Mouse (Mus musculus): ENCODE measurements around the gene Kcnc2. TPM values are rescaled to one million over a fixed set of nuclear protein-coding genes. Genes with fewer than 3 reads are reported as not detected.

Kcnc2 gene
- total and polyA plus RNA-seq, 2 experiments from 2014 or later, result 6.1 to 17.9 TPM

DNA sequence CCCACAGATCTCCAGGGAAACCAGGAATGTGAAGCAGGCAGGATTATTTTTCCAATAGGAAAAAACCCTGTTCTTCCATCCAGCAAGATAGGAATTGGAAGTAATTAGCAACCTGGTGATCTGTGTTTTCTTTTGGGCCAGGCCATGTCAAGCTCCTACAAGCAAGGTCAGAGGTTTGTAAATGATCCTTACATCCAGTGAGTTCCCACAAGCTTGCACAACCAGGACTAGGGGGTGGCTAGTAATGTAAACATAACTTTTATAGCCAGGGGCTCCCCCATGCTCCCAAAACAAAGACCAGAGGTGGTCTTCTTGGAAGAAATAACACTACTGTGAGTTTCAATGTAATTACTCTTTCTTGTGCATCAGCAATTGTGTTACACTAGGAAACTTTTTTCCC lies 214.9 kb downstream of the Kcnc2 start:
- no peak for TF ChIP-seq CTCF (IDR thresholded peaks at IDR 0.05; ENCODE audit: low read depth)
- DNase-seq (no peak), ATAC-seq (no peak)
- Histone ChIP-seq H3K4me2 (ENCODE audit: low read depth) (no peak overlapping the region), H3K4me1 (ENCODE audit: insufficient read depth) (no peaks in the 10 kb centered on the region), H3K36me3 (ENCODE audit: insufficient read depth) (no peaks in the 10 kb centered on the region), H3K9me3 (ENCODE audit: low read length) (no peaks in the 10 kb centered on the region), H3K4me3 (ENCODE audit: low read depth, low read length) (no peak overlapping the region), H3K27ac (ENCODE audit: low read depth, low read length) (no peak overlapping the region), H3K9ac (no peak overlapping the region), H3K27me3 (ENCODE audit: insufficient read depth, low read length) (no peaks in the 10 kb centered on the region)

DNA sequence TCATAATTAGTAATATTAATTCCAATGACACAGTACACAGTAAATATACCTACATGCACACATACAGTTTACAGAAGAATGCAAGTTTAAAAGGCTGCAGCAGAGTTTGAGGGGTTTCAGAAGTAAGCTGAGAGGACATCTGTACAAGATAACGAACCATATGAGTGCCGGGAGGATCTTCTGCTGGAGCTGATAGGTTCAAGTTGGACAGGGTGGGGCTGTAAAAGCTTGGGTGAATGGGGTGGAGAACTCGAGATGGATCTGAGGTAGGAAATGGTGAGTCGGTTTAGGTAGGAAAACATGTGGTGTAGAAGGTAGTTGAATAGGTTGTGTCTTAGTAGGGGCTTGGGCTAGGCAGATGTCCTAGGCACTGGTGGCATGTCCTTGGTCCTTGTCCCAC lies 217.8 kb downstream of the Kcnc2 start:
- H3K4me2 ChIP-seq (ENCODE audit: low read depth), result no peak overlapping the region
- H3K27me3 ChIP-seq (ENCODE audit: insufficient read depth, low read length), result no peaks in the 10 kb centered on the region
- 88% methylated on average over 4 of the region's 4 CpGs for WGBS
- DNase-seq (no peak), ATAC-seq (no peak)
- no peaks in the 10 kb centered on the region for H3K9me3 ChIP-seq (ENCODE audit: low read length)
- H3K9ac ChIP-seq, result no peak overlapping the region
- no peaks in the 10 kb centered on the region for H3K36me3 ChIP-seq (ENCODE audit: insufficient read depth)
- H3K27ac ChIP-seq (ENCODE audit: low read depth, low read length), result no peak overlapping the region
- H3K4me3 ChIP-seq (ENCODE audit: low read depth, low read length), result no peak overlapping the region
- no peak for TF ChIP-seq CTCF (IDR thresholded peaks at IDR 0.05; ENCODE audit: low read depth)
- no peaks in the 10 kb centered on the region for H3K4me1 ChIP-seq (ENCODE audit: insufficient read depth)

Other genes with a start within 250 kb of the Kcnc2 start
- gene Glipr1l1, start 210.9 kb upstream of the Kcnc2 start, total RNA-seq (2014; rRNA removed), result 0.46 and 0.76 TPM in 2 replicates
- gene Glipr1l1, start 210.9 kb upstream of the Kcnc2 start, polyA plus RNA-seq (2015; fragmentation: Nextera tagmentation; extraction: Ambion mirVana), result 0.16 and 0.23 TPM in 2 replicates
- gene Glipr1l2, start 187.8 kb upstream of the Kcnc2 start, total RNA-seq (2014; rRNA removed), result not detected in 2 replicates
- gene Glipr1l2, start 187.8 kb upstream of the Kcnc2 start, polyA plus RNA-seq (2015; fragmentation: Nextera tagmentation; extraction: Ambion mirVana), result not detected in 2 replicates
- 1.2 and 1.5 TPM in 2 replicates for gene Glipr1l3, start 110.8 kb upstream of the Kcnc2 start, total RNA-seq (2014; rRNA removed)
- 0.49 and 0.64 TPM in 2 replicates for gene Glipr1l3, start 110.8 kb upstream of the Kcnc2 start, polyA plus RNA-seq (2015; fragmentation: Nextera tagmentation; extraction: Ambion mirVana)
- gene Caps2, start 107.5 kb upstream of the Kcnc2 start, total RNA-seq (2014; rRNA removed), result 0.24 and 0.69 TPM in 2 replicates
- 0.36 and 0.59 TPM in 2 replicates for gene Caps2, start 107.5 kb upstream of the Kcnc2 start, polyA plus RNA-seq (2015; fragmentation: Nextera tagmentation; extraction: Ambion mirVana)